Mouse (Mus musculus) forebrain, postnatal 0 days (tissue): ENCODE measurements around the gene Rab43. TPM values are rescaled to one million over a fixed set of nuclear protein-coding genes. Genes with fewer than 3 reads are reported as not detected.

Experiments
- ATAC-seq: fragments of 200-750 bp; cut with Nextera tagmentation; 2 replicates; pipeline ENCODE4 v1.8.0; 2017; ENCODE audit warnings: mild to moderate bottlenecking, moderate library complexity
- DNase-seq: peaks from one replicate; pipeline ENCODE4 v3.0.0-alpha.2; 2015
- H3K27ac ChIP-seq: fragments of 300-500 bp; sonication (generic); 2 replicates; pipeline ENCODE4 v1.5.1; 2014; ENCODE audit warnings: low read depth, mild to moderate bottlenecking, antibody characterized with exemption, low read length, moderate library complexity, mixed read lengths
- H3K27me3 ChIP-seq: fragments of 300-500 bp; sonication (generic); 2 replicates; pipeline ENCODE4 v1.6.1; 2014; ENCODE audit warnings: mild to moderate bottlenecking, low read length, mixed read lengths; ENCODE audit not compliant: insufficient read depth
- H3K36me3 ChIP-seq: fragments of 300-500 bp; sonication (generic); 2 replicates; pipeline ENCODE4 v1.6.1; 2014; ENCODE audit warnings: mild to moderate bottlenecking, moderate library complexity; ENCODE audit not compliant: insufficient read depth
- H3K4me1 ChIP-seq: fragments of 300-500 bp; sonication (generic); 2 replicates; pipeline ENCODE4 v1.6.1; 2014; ENCODE audit warnings: antibody characterized with exemption; ENCODE audit not compliant: insufficient read depth
- H3K4me2 ChIP-seq: fragments of 300-500 bp; sonication (generic); 2 replicates; pipeline ENCODE4 v1.6.1; 2014; ENCODE audit warnings: low read depth, mild to moderate bottlenecking, moderate library complexity
- H3K4me3 ChIP-seq: fragments of 300-500 bp; sonication (generic); 2 replicates; pipeline ENCODE4 v1.5.1; 2014; ENCODE audit warnings: low read depth, low read length, mixed read lengths
- H3K9ac ChIP-seq: fragments of 300-500 bp; sonication (generic); 2 replicates; pipeline ENCODE4 v1.6.1; 2014; ENCODE audit warnings: mild to moderate bottlenecking
- H3K9me3 ChIP-seq: fragments of 300-500 bp; sonication (generic); 2 replicates; pipeline ENCODE4 v1.6.1; 2016; ENCODE audit warnings: low read length
- CTCF ChIP-seq: sonication (generic); IDR thresholded peaks from 2 replicates; pipeline ENCODE4 v1.5.1; 2016; ENCODE audit warnings: antibody characterized with exemption, control low read depth, low read depth
- WGBS: fragments of 180-500 bp; shearing (Covaris S2); extraction: QIAGEN DNeasy Blood & Tissue Kit; methylation state at CpG from one replicate; pipeline ENCODE4 v1.1.7; 2014; 5-methylcytosine and 5-hydroxymethylcytosine counted together
- polyA plus RNA-seq: library from polyadenylated mRNA; unstranded; fragments of >200 nt; fragmentation: Nextera tagmentation; extraction: Ambion mirVana; gene quantifications from 2 replicates; pipeline ENCODE4 v1.2.1, GENCODE M21; 2015
- total RNA-seq: library from RNA; depleted of rRNA; stranded (reverse); fragments of >200 nt; gene quantifications from 2 replicates; pipeline ENCODE4 v1.2.3, GENCODE M21; 2014

Rab43 gene
- total and polyA plus RNA-seq, 2 experiments from 2014 or later = 9.3 to 24.3 TPM

DNA sequence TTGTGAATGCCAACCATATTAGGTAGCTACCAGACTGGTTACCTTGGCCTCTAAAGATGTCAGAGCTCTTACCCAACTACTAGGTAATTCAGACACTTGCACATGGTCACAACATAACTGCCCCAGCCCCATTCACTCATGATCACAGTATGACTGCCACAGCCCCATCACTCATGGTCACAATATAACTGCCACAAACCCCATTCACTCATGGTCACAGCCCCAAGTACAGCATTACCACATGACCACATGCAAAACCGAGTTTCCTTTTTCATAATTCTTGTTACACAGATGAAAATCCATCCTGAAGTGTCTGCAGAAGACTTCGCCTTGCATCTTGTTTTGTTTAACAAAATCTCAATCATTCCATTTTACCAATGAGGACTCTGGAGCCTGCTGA is 63.9 kb downstream of the Rab43 start:
- WGBS = 92% methylated on average over 2 of the region's 2 CpGs
- TF ChIP-seq CTCF = no peak
- no peaks in the 10 kb centered on the region for H3K9me3 ChIP-seq
- H3K4me1 ChIP-seq = no peaks in the 10 kb centered on the region
- H3K27ac ChIP-seq = no peak overlapping the region
- DNase-seq (no peak), ATAC-seq (no peak)
- no peaks in the 10 kb centered on the region for H3K27me3 ChIP-seq
- H3K4me2 ChIP-seq = no peak overlapping the region
- H3K9ac ChIP-seq = no peak overlapping the region
- no peaks in the 10 kb centered on the region for H3K36me3 ChIP-seq
- no peak overlapping the region for H3K4me3 ChIP-seq

DNA sequence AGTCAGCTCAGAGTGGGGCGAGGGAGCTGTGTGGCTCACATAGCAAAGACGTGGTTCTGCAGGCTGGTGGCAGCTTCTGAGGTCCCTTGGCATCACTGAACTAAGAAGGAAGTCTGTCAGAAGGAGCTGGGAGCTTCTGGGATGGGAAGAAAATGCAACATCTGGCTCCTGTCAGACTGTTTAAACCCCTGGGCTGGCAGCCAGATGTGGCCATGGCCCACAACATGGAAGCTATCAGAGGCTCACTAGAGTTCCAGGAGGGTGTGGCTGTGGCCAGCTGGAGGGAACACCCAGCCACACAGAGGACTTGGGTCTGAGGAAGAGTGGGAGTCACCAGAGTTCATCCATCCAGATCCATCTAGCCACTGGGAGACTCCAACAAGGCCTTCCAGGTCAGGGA is 65.1 kb downstream of the Rab43 start:
- no peak overlapping the region for H3K4me2 ChIP-seq
- no peaks in the 10 kb centered on the region for H3K27me3 ChIP-seq
- 82% methylated on average over 2 of the region's 2 CpGs for WGBS
- TF ChIP-seq CTCF = no peak
- ATAC-seq (no peak), DNase-seq (no peak)
- H3K4me1 ChIP-seq = no peaks in the 10 kb centered on the region
- H3K36me3 ChIP-seq = no peaks in the 10 kb centered on the region
- H3K4me3 ChIP-seq = no peak overlapping the region
- no peak overlapping the region for H3K27ac ChIP-seq
- no peak overlapping the region for H3K9ac ChIP-seq
- no peaks in the 10 kb centered on the region for H3K9me3 ChIP-seq

- no peak for ATAC-seq
Measured at GRCm38 (mm10) chr6:87746059-87746458, 65.9 kb downstream of the Rab43 start.

DNA sequence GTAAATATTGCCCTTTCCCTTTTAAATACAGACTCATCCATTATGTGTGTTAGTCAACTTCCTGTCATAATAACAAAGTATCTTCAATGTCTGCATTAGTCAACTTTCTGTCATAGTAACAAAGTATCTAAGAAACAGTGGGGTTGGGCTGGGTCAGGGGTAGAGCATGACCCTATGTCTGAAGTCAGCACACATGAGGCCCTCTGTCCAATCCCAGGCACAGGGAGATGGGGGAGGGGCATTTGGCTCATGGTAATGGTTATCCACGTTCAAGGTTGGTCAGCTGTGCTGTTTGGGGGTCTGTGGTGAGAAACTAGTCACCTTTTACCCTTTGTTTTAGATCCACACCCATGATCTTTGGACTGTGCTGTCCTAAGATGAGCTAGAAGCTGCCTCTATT is 66.7 kb downstream of the Rab43 start:
- WGBS = 45% methylated on average over 1 of the region's 1 CpGs
- Histone ChIP-seq H3K27me3 (no peaks in the 10 kb centered on the region), H3K9me3 (no peaks in the 10 kb centered on the region), H3K9ac (no peak overlapping the region), H3K4me3 (no peak overlapping the region), H3K4me2 (no peak overlapping the region), H3K36me3 (no peaks in the 10 kb centered on the region), H3K27ac (no peak overlapping the region), H3K4me1 (no peaks in the 10 kb centered on the region)
- no peak for TF ChIP-seq CTCF
- ATAC-seq (no peak), DNase-seq (no peak)

More at GRCm38 (mm10) chr6:87746059-87746458, 65.9 kb downstream of the Rab43 start:
- TF ChIP-seq CTCF = no peak
- no peak overlapping the region for H3K9ac ChIP-seq
- WGBS = 73% methylated on average over 3 of the region's 3 CpGs
- H3K4me2 ChIP-seq = no peak overlapping the region
- no peak for DNase-seq
- no peaks in the 10 kb centered on the region for H3K9me3 ChIP-seq
- H3K4me3 ChIP-seq = no peak overlapping the region
- H3K27ac ChIP-seq = no peak overlapping the region
- H3K36me3 ChIP-seq = no peaks in the 10 kb centered on the region
- no peaks in the 10 kb centered on the region for H3K4me1 ChIP-seq
- H3K27me3 ChIP-seq = no peaks in the 10 kb centered on the region

DNA sequence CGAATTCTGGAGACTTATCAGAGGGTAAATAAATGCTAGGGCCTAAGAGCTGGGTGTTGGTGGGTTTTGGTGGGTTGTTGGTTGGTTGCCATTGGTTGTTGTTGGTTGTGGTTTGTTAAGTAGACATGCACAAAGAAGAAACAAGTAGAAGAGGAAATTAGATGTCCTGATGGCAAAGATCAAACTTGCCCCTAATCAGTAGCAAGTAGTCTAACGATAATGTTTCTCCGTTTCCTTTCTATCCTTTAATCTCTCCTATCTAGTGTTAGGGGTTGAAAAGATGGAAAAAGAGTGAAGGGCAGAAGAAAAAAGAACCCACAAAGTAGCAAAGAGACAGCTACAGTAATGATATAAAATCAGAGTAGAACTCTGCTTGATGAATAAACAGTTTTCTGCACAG is 67.3 kb downstream of the Rab43 start:
- no peaks in the 10 kb centered on the region for H3K36me3 ChIP-seq
- H3K4me1 ChIP-seq = no peaks in the 10 kb centered on the region
- no peak overlapping the region for H3K27ac ChIP-seq
- H3K27me3 ChIP-seq = no peaks in the 10 kb centered on the region
- DNase-seq (no peak), ATAC-seq (no peak)
- no peak for TF ChIP-seq CTCF
- WGBS = 92% methylated on average over 3 of the region's 3 CpGs
- H3K4me3 ChIP-seq = no peak overlapping the region
- no peak overlapping the region for H3K4me2 ChIP-seq
- H3K9ac ChIP-seq = no peak overlapping the region
- H3K9me3 ChIP-seq = no peaks in the 10 kb centered on the region

DNA sequence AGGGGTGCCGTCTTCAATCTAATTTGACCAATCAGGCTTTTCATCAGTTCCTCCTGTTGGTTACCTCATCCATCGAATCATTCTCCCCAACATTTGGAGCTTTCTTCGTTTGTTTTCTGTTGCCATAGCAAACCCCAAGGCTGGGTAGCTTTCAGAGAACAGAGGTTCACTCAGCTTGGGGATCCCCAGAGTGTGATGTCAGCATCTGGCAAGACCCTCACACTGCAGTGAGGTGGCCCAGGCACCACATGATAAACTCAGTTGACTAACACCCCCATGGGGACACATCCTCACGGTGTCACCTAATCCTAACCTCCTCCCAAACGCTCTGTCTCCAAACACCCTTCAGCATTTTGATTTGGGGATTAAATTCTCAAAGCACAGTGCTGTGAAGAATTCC is 68.7 kb downstream of the Rab43 start:
- ATAC-seq = no peak
- DNase-seq = no peak
- 73% methylated on average over 5 of the region's 5 CpGs for WGBS

DNA sequence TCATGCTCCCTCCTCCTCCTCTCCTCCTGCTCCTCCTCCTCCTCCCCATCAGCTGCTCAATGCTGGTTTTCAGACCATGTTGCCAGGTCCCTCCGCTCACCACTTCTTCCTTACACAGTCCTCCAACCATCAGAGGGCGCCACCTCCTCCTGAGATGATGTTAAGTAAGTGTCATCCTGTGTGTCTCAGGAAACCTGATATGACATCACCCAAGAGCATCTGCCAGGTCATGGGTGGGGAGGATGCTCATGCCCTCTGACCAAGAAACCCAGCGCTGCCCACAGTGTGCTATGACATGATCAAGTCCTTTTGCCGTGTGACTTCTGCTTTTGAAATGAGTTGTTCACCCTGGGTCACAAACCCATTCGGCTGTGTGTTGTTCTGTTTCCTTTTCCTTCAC is 69.2 kb downstream of the Rab43 start:
- Histone ChIP-seq H3K27me3 (no peaks in the 10 kb centered on the region), H3K27ac (no peak overlapping the region), H3K9me3 (no peaks in the 10 kb centered on the region), H3K36me3 (no peaks in the 10 kb centered on the region), H3K4me1 (no peaks in the 10 kb centered on the region), H3K4me3 (no peak overlapping the region), H3K4me2 (no peak overlapping the region), H3K9ac (no peak overlapping the region)
- ATAC-seq = no peak
- peak; percentile 36 for TF ChIP-seq CTCF
- no peak for DNase-seq
- WGBS = 79% methylated on average over 5 of the region's 5 CpGs

More for the DNA sequence above, 68.7 kb downstream of the Rab43 start:
- Histone ChIP-seq H3K4me3 (no peak overlapping the region), H3K4me2 (no peak overlapping the region), H3K4me1 (no peaks in the 10 kb centered on the region), H3K9ac (no peak overlapping the region), H3K9me3 (no peaks in the 10 kb centered on the region), H3K36me3 (no peaks in the 10 kb centered on the region), H3K27ac (no peak overlapping the region), H3K27me3 (no peaks in the 10 kb centered on the region)
- no peak for TF ChIP-seq CTCF

GRCm38 (mm10) chr6:87741978-87742377 is 70.0 kb downstream of the Rab43 start:
- no peak overlapping the region for H3K9ac ChIP-seq
- no peak for TF ChIP-seq CTCF
- H3K4me2 ChIP-seq = no peak overlapping the region
- no peak for DNase-seq
- no peak overlapping the region for H3K27ac ChIP-seq
- 92% methylated on average over 8 of the region's 8 CpGs for WGBS
- no peaks in the 10 kb centered on the region for H3K27me3 ChIP-seq
- no peak for ATAC-seq
- H3K4me1 ChIP-seq = no peaks in the 10 kb centered on the region
- H3K4me3 ChIP-seq = no peak overlapping the region
- H3K9me3 ChIP-seq = no peaks in the 10 kb centered on the region
- H3K36me3 ChIP-seq = no peaks in the 10 kb centered on the region
